Mouse (Mus musculus) urinary bladder, postnatal 25 days (tissue): ENCODE measurements around the gene Plppr2.

Experiments
- DNase-seq: peaks from one replicate; pipeline ENCODE4 v3.0.0; 2022; ENCODE audit warnings: low spot score

Gene Plppr2

DNA sequence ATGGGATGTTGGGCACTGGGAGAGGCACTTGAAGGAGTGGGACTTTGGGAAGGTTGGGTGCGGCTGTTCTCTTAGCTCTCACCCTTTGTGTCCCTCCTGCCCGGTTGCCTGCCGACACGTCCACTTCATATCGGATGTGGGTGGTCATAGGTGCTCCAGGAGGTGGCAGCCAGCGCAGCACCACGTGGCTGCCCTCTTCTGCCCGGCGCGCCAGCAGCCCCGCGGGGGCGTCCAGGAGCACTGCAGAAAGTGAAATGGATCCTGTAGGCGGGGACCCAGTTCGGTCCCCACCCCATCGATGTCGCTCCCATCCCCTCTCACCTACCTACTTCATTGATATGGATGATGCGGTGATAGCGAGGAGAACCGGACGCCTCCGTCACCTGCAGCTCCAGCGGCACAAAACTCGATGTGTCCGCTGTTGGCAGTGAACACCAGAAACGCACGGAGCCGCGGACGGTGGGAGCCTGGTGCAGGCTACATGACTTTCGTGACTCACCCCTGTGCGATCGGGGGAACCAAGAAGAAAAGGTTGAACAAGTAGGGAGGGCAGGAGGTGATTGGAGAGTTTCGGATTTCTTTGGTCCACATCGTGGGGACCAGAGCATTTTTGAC lies 24.6 kb downstream of the Plppr2 start:
- DNase-seq = no peak

DNA sequence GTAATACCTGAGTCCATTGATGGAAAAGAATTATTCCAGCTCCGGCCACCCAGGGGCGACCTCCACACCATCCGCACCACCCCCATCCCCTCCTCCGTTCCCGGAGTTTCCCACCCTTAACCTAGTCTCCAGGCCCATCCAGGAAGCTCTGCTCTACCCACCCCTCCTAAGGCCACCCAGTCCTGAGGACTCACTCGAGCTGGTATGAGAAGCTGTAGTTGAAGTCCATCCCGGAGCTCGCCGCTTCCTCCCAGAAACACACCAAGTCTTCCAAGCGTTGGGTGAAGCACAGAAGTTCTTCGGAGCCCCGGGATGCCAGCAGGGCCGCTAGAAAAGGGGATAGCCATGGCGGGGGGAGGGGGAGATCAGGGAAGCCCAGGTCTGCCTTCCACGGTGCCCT lies 25.2 kb downstream of the Plppr2 start:
- DNase-seq = no peak

DNA sequence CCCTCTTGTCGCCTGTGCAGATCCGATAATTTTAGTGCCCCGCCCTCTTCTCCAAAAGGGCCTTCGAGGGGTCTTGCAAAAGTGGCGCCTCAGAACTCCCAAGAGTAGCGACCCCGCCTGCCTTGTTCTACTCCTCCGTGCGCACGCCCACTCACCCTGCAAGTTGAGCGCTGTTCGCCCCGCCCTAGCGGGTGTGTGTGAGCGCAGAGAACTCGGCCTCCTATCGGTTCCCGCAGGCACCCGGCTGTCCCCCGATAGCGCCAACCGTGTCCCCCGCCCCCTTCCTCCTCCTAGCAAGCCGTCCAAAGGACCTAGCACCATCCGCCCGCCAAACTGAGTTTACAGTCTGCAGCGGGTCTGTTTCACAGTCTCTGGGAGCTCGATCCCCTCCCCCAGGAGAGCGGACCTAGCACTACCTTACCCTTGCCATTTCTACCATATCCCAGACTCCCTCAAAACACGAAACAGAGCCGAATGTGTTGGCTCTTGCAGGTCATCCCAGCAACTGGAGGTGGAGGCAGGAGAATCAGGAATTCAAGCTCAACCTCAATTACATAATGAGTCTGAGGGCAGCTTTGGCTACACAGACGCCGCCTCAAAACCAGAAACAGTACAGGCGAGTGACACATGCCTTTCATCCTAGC lies 25.7 kb downstream of the Plppr2 start:
- DNase-seq = peak; percentile 47

DNA sequence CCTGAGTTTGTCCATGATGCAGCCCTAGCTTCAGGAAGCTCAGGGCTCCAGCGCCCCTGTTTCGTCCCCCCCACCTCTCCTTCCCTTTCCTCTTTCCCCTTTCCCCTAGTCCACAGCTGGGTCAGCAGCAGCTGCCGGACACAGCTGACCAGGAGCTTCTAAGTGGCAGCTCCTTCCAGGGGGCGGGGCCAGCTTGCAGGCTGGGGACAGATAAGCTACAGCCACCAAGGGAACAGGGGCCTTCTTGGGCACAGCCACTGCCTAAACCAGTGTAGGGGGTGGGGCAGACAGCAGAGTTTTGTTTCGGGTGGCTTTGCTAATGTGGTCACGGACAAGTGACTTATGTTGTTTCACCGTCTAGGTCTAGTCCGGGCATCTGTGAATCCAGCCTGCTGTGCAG lies 26.6 kb downstream of the Plppr2 start, which contains the start of gene Epor:
Gene Epor, minus strand, starts transcription at position 90 of the 400 bp plus-strand sequence.
- DNase-seq = no peak

DNA sequence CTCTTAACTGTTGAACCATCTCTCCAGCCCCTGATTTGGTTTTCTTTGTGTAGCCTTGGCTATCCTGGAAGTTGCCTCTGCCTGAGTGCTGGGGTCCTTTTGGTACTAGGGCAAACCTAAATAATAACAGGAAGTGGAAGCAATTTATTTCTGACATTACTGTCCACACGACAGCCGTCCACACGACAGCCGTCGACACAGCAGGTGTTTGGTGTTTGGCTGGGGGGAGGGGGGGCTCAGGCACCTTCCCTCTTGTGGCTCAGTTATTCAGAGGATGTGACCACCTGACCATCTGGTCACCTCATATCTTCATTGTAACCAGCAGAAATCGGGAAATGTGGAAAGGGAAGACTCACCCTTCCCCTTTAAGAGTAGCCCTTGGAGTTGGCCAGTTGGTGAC lies 32.0 kb downstream of the Plppr2 start:
- DNase-seq = no peak

DNA sequence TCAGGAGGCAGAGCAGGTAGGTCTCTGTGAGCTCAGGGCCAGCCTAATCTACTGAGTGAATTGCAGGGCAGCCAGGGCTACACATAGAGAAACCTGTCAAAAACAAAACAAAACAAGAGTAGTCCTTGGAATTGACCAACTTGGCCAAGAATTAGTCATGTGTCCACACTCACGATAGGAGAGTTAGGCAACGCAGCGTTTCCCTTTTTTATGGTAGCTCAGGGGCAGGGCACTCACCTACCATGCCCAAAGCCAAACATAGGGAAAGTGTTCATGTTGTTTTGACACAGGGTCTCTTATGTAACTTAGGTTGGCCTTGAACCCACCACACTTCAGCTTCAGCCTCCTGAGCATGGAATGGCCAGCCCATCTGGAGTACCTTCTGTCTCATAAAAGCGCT lies 32.5 kb downstream of the Plppr2 start:
- DNase-seq = no peak

DNA sequence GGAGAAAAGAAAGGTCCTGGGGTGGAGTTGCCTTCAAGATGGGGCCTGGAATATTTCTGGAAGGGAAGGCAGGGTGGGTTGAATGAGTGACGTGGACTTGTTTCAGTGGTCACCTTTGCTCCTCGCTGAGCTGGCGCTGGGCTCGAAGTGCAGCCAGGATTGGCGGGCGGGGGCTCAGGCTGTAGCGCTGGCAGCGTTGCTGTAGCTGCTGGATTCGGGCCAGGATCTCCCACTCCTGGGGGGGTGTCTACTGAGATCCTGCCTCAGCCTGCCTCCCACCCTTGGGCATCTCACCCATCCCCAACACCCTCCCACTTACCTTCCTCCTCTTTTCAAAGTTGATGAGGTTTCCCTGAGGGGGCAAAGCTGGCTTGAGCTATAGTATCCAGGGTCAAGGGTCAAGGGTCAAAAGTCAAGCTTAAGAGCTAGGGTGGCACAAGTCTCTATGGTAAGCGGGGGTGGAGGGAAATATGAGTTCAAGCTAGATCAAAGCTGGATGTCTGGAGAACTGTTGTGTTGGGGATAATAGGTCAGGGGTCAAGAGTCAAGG lies 39.9 kb downstream of the Plppr2 start:
- no peak for DNase-seq

DNA sequence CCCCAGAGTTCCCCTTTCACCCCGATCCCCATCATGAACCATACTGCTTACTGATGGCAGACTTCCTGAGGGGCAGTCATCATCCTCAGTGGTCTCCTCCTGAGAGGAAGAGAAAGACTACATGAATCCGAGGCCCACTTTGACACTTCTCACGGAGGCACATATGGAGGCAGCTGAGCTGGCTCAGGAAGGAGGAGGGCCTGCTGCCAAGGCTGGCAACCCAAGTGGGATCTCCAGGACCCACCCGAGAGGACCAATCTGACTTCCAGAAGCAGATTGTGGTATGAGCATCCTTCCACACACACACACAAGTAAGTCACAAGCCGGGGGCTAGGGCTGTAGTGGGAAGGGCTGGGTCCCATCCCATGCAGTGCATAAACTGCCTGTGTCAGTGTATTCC lies 40.5 kb downstream of the Plppr2 start:
- no peak for DNase-seq

DNA sequence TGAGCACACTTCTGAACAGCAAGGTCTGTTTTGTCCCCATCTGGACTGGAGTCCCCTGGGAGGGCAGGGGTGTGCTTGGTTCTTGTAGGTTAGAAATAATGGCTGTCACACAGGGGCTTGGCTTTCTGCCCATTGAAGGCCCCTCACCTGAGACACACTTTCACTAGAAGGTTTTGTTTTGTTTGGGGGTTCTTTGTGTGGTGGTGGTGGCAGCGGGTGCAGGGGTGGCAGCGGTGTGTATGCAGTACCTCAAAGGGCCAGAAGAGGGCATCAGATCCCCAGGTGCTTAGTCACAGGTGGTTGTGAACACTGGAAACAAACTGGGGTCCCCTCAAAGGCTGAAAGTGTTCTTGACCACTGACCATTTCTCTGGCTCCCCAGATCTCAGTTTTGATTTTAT lies 41.1 kb downstream of the Plppr2 start:
- no peak for DNase-seq

DNA sequence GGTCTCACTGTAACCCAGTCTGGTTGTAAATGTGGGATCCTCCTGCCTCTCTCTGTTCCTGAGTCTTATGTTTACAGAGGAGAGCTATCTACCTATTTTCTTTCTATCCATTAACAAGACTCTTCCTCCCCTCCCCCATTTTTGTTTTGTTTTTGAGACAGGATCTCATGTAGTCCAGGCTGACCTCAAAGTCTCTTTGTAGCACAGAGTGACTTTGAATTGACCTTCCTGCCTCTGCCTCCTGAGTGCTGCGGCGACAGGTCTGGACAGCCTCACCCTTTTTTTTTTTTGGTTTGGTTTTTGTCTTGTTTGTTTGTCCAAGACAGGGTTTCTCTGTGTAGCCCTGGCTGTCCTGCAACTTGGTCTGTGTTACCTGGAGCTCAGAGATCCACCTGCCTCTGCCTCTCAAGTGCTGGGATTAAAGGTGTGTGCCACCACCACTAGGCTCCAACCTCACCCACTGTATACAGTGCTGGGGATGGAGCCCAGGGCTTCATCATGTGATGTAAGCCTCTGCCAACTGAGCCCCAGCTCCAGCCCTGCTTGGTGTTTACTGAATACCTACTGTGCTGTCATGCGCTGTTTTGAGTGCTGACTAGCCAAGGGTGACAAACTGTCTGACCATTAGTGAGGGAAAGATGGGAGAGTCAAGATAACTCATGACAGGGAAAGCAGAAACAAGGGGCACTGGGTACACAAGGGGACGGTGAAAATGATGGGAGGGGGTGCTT lies 41.7 kb downstream of the Plppr2 start:
- no peak for DNase-seq

DNA sequence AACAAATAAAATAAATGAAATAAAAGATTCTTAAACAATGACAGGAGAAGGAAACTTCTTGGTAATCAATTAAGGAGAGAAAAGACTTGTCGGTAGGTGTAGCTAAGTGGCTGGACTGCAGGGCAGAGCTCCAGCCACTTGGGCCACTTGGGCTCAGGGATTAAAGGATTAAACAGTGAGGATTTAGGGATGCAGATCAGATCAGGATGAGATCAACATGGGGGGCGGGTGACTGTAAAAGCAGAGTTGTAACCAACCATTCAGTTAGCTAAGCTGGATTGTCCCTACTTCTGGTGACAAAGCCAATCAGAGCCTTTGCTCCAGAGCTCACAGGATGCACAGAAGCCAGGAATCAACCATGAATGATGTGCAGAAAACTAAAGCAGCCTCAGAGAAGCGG lies 47.1 kb downstream of the Plppr2 start:
- DNase-seq = no peak

DNA sequence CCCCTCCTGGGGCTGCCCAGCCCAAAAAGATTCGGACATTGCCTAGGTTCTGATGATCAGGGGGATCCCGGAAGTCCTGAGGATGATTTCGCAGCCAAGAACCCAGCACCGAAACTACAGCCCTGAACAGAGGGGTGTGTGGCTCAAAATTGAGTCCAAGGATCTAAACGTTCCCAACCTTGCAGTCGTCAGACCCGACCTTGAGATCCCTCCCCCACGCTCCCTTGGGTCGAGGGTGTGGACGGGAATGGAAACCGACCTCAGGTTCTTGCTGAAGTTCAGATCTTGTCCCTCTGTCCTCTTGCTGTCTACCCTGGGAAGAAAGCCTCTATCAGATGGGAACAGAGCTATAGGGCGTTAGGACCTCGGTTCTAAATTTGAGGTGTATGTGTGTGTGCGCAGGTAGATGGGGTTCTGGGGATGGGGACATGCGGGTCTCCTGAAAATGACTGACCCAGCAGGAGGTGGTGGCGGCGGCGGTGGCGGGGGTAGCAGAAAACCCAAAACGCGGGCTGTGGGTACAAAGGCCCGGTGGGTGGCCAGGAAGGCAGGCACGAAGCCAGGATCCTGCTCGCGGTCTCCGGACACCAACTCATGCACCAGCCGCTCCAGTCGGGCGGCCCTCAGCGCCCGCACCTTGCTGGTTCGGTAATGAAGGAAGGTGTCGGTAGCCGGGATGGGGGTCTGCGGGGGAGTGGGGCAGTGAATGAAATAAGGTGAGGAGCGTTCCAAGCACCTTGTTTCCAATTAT lies 50.9 kb downstream of the Plppr2 start:
- DNase-seq = no peak

DNA sequence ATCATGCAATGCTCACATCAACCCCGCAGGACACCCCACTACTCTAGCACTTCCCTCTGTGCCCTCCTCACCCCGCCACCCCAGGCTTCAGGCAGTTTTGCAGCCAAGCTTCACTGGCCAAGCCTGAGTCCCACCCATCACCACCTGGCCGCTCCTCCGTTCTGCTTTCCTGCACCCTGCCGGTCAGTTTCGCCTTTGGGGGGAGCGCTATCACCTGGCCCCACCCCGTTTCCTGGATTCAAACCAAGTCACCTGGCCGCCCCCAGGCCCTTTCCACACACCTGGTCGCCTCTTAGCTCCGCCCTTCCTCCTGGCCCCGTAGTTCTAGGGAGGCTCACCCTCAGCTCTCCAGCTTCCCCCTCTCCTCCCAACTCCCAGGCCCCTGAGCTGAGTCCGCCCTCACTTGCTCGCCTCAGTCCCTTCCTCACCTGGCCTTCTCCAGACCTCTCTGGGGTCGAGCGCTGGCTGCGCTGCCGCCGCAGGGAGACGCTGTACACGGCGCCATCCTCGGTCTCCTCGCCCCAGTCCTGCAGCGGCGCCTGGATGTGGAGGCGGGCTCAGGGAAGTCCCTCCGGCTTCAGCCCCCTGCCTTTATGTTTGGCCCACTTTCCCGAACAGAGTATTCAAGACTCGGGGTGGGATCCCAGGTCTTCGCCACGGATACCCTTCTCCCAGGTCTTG lies 51.7 kb downstream of the Plppr2 start:
- peak; percentile 14 for DNase-seq

DNA sequence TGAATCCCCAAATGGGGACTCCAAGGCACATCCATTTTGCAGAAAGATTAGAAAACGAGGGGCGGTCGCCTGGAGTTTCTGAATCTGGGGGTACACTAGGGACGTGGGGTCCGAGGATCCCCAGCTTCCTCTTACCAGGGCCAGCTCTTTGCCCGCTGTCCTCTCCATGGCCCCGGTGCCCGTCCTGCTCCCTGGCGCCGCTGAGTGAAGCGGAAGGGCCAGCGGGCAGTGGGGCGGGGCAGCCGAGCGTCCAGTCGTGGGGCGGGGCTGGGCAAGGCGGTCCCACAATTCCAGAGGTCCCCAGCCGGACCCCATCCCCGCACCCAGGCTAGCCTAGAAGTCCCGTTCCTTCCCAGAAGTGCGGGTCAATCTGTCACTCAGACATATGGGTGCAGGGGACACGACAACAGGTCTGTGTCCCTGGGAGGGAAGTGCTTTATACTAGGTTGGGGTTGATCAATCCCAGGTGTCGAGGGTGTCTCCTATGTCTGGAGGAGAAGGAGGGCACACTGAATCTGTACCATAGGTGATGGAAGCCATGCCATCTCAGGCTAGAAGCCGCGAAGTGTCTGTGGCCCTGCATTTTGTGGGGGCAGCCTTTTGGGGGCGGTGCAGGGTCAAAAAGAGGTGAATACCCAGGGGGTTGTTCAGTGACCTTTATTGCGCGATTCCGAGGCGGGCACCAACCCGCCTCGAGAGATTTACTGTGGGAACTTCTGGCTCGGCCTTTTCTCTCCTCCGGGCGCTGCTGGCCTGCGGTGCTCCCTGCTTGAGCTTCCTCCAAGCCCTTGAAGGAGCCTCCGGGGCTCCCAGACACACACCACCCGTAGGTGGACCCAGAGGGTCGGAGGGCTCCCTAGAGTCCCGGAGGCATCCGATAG lies 52.6 kb downstream of the Plppr2 start, which contains the start of gene Rgl3:
Gene Rgl3, minus strand, starts transcription at position 217 of the 881 bp plus-strand sequence.
- peak; percentile 61 for DNase-seq

DNA sequence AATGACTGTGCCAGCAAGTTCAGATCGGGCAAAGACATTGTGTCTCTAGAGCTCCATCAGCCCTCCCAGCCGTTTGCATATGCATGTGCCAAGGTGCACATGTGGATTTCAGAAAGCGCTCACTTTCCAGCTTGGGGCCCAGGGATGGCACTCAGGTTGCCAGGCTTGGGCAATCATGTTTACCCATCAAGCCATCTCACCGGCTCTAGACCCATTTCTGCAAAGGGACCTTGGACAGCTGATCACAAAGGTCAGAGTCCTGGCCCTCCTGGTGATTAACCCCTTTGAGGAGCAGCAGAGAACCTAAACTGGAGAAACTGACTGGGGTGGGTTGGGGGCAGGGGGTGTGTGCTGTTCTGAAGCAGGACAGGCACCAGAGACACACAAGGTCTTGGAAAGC lies 55.4 kb downstream of the Plppr2 start:
- DNase-seq = no peak

DNA sequence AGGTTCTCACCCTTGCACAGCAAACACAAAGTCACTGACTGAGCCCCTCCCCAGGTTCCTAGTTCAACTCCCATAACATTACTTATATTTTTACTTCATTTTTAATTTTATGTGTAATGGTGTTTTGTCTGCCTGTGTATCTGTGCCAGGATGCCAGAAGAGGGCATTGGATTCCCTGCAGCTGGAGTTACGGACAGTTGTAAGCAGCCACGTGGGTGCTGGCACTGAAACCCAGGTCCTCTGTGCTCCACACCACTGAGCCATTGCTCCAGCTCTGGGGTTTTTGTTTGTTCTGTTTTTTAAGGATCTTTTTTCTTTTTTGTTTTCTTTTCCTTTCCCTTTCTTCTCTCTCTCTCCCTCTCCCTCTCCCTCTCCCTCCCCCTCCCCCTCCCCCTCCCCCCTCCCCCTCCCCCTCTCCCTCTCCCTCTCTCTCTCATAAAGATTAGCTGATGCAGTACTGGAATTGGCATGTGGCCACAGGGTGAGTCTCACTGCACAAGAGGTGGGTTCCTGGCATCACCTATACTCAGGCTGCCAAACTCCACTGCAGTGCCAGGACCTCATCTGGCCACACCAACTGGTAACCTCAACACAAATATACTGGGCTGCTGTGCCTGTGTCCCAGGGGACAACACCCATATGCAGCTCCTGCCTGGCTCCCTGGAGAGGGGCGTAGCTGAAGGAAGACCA lies 59.5 kb downstream of the Plppr2 start:
- DNase-seq = no peak
